Mouse (Mus musculus): ENCODE results near the gene Nmnat2.

DNA sequence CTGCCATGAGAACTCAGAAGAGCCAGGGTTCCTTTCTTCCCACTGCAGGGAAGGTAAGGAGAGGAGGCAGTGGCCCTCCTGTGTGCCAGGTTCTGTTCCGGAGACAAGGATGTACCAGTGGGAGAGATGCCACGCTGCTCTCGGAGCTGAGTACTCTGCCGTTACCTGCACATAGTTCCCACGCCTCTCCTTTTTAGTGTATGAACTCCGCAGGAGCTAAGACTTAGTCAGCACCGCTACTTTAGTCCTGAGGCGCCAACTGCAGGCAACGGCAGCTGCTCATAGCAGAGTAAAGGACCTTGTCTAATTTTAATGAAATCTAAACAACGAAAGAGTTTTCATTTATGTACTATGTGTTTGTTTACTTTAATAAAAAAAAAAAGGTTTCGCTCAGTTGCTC lies 185.5 kb downstream of the Nmnat2 start:
- TF ChIP-seq POLR2A (IDR thresholded peaks at IDR 0.05; ENCODE audit: low read depth, low read length) (no peak), CTCF (IDR thresholded peaks at IDR 0.05; ENCODE audit: extremely low read depth, insufficient read depth, insufficient read length, insufficient replicate concordance) (no peak)

Data from spleen, adult 2 months (tissue).